Mouse (Mus musculus) midbrain, embryonic 11.5 days (tissue): ENCODE results near the gene Rsph14. TPM values are rescaled to one million over a fixed set of nuclear protein-coding genes. Genes with fewer than 3 reads are reported as not detected.

ENCODE experiments used
- ATAC-seq: fragments of 200-750 bp; cut with Nextera tagmentation; 2 replicates; pipeline ENCODE4 v1.8.0; 2017; ENCODE audit warnings: moderate TSS enrichment, moderate library complexity; ENCODE audit not compliant: low FRiP score
- DNase-seq: peaks from one replicate; pipeline ENCODE4 v3.0.0; 2015; ENCODE audit warnings: low spot score; ENCODE audit errors: missing footprints
- H3K27ac ChIP-seq: fragments of 300-500 bp; sonication (generic); 2 replicates; pipeline ENCODE4 v1.5.1; 2014; ENCODE audit warnings: low read depth, low read length
- H3K27me3 ChIP-seq: fragments of 300-500 bp; sonication (generic); 2 replicates; pipeline ENCODE4 v1.6.1; 2014; ENCODE audit warnings: mild to moderate bottlenecking, low read length, moderate library complexity, mixed read lengths; ENCODE audit not compliant: control insufficient read depth, insufficient read depth
- H3K36me3 ChIP-seq: fragments of 300-500 bp; sonication (generic); 2 replicates; pipeline ENCODE4 v1.6.1; 2014; ENCODE audit warnings: mild to moderate bottlenecking, low read length, moderate library complexity, mixed read lengths; ENCODE audit not compliant: control insufficient read depth, insufficient read depth
- H3K4me1 ChIP-seq: fragments of 300-500 bp; sonication (generic); 2 replicates; pipeline ENCODE4 v1.6.1; 2014; ENCODE audit warnings: low read length; ENCODE audit not compliant: control insufficient read depth, insufficient read depth
- H3K4me2 ChIP-seq: fragments of 300-500 bp; sonication (generic); 2 replicates; pipeline ENCODE4 v1.6.1; 2014; ENCODE audit warnings: mild to moderate bottlenecking, moderate library complexity
- H3K4me3 ChIP-seq: fragments of 300-500 bp; sonication (generic); 2 replicates; pipeline ENCODE4 v1.5.1; 2014; ENCODE audit warnings: low read depth, low read length
- H3K9ac ChIP-seq: fragments of 300-500 bp; sonication (generic); 2 replicates; pipeline ENCODE4 v1.6.1; 2014; ENCODE audit warnings: low read length
- H3K9me3 ChIP-seq: fragments of 300-500 bp; sonication (generic); 2 replicates; pipeline ENCODE4 v1.6.1; 2016; ENCODE audit warnings: low read length; ENCODE audit not compliant: control insufficient read depth
- WGBS: fragments of 180-500 bp; shearing (Covaris S2); extraction: QIAGEN DNeasy Blood & Tissue Kit; methylation state at CpG from one replicate; pipeline ENCODE4 v1.1.7; 2014; 5-methylcytosine and 5-hydroxymethylcytosine counted together
- polyA plus RNA-seq: library from polyadenylated mRNA; unstranded; fragments of >200 nt; fragmentation: Nextera tagmentation; extraction: Ambion mirVana; gene quantifications from 2 replicates; pipeline ENCODE4 v1.2.1, GENCODE M21; 2014

Rsph14 gene
- polyA plus RNA-seq, 1 experiment from 2014 or later, result not detected

DNA sequence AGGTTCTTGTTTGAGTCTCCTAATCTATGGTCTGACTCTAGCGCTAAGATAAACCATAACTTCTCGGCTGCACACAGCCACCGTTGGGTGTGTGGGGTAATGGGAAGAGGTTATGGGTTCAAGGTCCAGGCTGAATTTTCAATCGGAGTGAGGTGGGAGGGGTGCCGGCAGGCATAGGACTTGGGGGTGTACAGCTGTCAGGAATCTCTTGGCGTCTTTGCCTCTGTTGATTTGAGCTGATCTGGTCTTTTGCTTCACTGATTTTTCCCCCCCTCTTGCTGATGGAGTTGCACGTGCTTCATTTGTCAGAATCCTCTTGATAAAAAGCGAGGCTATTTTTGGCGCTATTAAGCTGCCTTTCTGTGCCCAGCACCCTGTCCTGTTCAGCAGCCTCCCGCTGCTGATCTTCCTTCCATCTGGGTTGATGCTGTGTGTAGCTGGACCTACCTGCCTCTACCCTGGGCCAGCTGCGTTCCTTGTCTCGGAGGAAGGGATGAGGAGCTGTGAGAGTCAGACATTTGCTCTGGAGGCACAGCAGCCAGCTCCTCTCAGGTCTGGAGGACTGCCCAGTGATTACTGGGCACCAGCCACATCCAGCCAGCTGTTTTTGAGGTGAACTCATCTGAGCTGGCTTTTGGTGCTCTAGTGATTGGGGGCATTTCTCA lies 31.0 kb upstream of the Rsph14 start:
- Histone ChIP-seq H3K4me1 (peaks cover 38% of the 10 kb centered on the region), H3K4me2 (peak overlapping the region; percentile 31), H3K9ac (no peak overlapping the region), H3K27ac (no peak overlapping the region), H3K9me3 (no peaks in the 10 kb centered on the region), H3K27me3 (peaks cover 5% of the 10 kb centered on the region; the same call in 1 of the 2 replicates), H3K4me3 (peak overlapping the region; percentile 2), H3K36me3 (no peaks in the 10 kb centered on the region)
- WGBS, result 71% methylated on average over 12 of the region's 12 CpGs
- ATAC-seq, result no peak
- DNase-seq, result peak; percentile 84

DNA sequence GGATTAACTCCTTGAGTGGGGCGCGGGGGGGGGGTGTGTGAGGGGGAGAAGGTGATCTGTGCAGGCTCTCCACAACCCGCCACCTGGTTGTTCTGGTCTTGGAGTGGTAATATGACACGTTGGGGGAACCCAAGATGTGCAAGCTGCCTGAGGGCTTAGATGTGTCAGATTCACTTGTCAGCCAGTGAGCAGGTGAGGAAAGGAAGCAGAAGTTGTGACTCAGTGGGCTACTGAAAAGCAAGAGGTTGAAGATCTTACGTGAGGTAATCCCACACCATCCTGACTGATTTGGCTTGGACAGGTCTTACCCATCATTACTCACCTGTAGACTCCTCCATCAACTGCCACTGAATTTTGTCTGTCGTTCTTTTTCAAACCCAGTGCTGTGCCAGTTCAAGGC lies 30.2 kb upstream of the Rsph14 start:
- ATAC-seq (no peak), DNase-seq (peak; percentile 79)
- H3K4me1 ChIP-seq, result peaks cover 38% of the 10 kb centered on the region
- H3K27ac ChIP-seq, result no peak overlapping the region
- H3K9me3 ChIP-seq, result no peaks in the 10 kb centered on the region
- H3K27me3 ChIP-seq, result peaks cover 5% of the 10 kb centered on the region; the same call in 1 of the 2 replicates
- H3K4me2 ChIP-seq, result peak overlapping the region; percentile 81
- no peak overlapping the region for H3K9ac ChIP-seq
- peak overlapping the region; percentile 93 for H3K4me3 ChIP-seq
- WGBS, result 46% methylated on average over 6 of the region's 6 CpGs
- H3K36me3 ChIP-seq, result no peaks in the 10 kb centered on the region

DNA sequence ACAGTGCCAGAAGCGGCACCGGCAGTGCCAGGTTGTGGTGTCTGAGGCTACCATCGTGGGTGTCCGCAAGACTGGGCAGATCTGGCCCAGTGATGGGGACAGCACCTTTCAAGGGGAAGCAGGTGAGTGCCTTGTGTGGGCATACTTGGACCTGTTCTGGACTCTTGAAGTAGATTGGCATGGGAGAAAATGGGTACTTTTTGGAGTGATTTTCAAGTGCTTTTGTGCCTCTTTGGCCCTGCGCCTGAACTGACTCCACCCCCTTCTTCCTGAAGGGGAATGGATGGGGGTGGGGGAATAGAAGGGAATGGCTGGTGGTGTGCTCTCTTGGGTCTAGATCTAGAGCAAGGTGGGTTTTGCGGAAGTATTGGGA lies 29.8 kb upstream of the Rsph14 start:
- DNase-seq, result peak; percentile 93

DNA sequence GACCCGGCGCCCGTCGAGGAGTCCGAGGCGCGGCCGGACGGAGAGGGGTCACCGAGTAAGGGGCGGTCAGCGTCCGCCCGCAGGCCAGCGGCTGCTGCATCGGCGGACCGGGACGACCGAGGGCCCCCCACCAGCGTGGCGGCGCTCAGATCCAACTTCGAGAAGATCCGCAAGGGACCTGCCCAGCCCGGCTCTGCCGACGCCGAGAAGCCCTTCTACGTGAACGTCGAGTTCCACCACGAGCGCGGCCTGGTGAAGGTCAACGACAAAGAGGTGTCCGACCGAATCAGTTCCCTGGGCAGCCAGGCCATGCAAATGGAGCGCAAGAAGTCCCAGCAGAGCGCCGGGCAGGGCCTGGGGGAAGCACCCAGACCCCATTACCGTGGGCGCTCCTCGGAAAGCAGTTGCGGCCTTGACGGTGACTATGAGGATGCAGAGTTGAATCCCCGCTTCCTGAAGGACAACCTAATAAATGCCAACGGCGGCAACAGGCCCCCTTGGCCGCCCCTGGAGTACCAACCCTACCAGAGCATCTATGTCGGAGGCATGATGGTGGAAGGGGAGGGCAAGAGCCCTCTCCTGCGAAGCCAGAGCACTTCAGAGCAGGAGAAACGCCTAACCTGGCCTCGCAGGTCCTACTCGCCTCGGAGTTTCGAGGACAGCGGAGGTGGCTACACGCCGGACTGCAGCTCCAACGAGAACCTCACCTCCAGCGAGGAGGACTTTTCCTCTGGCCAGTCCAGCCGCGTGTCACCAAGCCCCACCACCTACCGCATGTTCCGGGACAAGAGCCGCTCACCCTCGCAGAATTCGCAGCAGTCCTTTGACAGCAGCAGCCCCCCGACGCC lies 29.2 kb upstream of the Rsph14 start:
- Histone ChIP-seq H3K27ac (no peak overlapping the region), H3K4me1 (peaks cover 38% of the 10 kb centered on the region), H3K9ac (peak overlapping the region; percentile 83), H3K9me3 (no peaks in the 10 kb centered on the region), H3K36me3 (no peaks in the 10 kb centered on the region), H3K4me2 (peak overlapping the region; percentile 81), H3K27me3 (peaks cover 5% of the 10 kb centered on the region; the same call in 1 of the 2 replicates), H3K4me3 (peak overlapping the region; percentile 93)
- ATAC-seq, result no peak
- peak; percentile 94 for DNase-seq
- WGBS, result 1% methylated on average over 71 of the region's 71 CpGs

More for the DNA sequence above, 29.8 kb upstream of the Rsph14 start:
- H3K9ac ChIP-seq, result peak overlapping the region; percentile 83
- no peak for ATAC-seq
- H3K27ac ChIP-seq, result no peak overlapping the region
- H3K4me2 ChIP-seq, result peak overlapping the region; percentile 81
- peaks cover 38% of the 10 kb centered on the region for H3K4me1 ChIP-seq
- H3K27me3 ChIP-seq, result peaks cover 5% of the 10 kb centered on the region; the same call in 1 of the 2 replicates
- H3K36me3 ChIP-seq, result no peaks in the 10 kb centered on the region
- H3K9me3 ChIP-seq, result no peaks in the 10 kb centered on the region
- peak overlapping the region; percentile 93 for H3K4me3 ChIP-seq
- WGBS, result 23% methylated on average over 6 of the region's 6 CpGs

DNA sequence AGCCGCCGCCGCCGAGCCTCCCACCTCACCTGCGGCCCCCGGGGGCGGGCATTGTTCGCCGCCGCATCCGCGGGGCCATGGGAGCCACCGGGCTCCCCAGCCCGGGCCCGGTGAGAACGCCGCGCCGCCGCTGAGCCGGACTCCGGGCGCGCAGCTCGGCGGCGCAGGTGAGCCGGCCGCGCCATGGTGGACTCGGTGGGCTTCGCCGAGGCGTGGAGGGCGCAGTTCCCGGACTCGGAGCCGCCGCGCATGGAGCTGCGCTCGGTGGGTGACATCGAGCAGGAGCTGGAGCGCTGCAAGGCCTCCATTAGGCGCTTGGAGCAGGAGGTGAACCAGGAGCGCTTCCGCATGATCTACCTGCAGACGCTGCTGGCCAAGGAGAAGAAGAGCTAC lies 28.5 kb upstream of the Rsph14 start:
- Histone ChIP-seq H3K27ac (peak overlapping the region; percentile 32; the same call in 1 of the 2 replicates), H3K27me3 (peaks cover 5% of the 10 kb centered on the region; the same call in 1 of the 2 replicates), H3K4me3 (peak overlapping the region; percentile 93), H3K36me3 (no peaks in the 10 kb centered on the region), H3K4me2 (peak overlapping the region; percentile 81), H3K4me1 (peaks cover 45% of the 10 kb centered on the region), H3K9me3 (no peaks in the 10 kb centered on the region), H3K9ac (peak overlapping the region; percentile 83)
- 0% methylated on average over 45 of the region's 48 CpGs for WGBS
- peak; percentile 93 for DNase-seq
- ATAC-seq, result peak; percentile 41

DNA sequence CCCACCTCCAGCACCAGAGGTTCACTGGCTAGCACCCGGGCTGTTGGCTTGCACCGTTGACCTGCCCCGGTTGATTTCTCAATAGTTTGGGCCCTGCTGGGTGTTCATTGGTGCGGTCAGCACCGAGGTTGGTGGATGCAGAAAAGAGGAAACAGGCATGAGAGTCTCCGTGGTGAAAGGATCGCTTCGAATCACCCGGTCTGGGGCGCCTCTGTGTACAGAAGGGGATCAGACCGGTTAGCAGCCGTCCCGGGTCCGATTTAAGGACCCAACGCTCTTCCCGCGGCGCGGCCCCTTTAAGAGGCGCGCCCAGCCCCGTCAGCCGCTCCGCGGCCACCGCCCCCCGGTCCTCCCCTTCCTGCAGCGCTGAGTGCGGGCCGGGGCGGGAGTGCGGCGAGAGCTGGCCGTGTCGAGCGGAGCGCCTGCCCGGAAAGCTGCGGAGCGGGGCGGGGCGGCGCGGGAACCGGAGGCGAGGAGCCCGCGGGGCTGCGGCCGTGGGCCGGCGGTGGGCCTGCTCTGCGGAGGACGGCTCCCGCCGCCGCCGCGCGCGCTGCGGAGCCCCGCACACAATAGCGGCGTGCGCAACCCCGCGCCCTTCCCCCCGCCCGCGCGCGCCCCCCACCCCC lies 27.9 kb upstream of the Rsph14 start, which contains the start of gene Bcr:
Bcr (plus strand) TSS at position 376 of the 626 bp plus-strand sequence.
- peak; percentile 85 for ATAC-seq
- H3K4me1 ChIP-seq, result peaks cover 43% of the 10 kb centered on the region
- peak within 1 kb of the TSS; percentile 93 for H3K4me3 ChIP-seq
- under 1% methylated on average over 38 of the region's 73 CpGs for WGBS
- peak within 1 kb of the TSS; percentile 83 for H3K9ac ChIP-seq
- peak; percentile 95 for DNase-seq
- peak within 1 kb of the TSS; percentile 32; the same call in 1 of the 2 replicates for H3K27ac ChIP-seq
- peak within 1 kb of the TSS; percentile 81 for H3K4me2 ChIP-seq
- no peaks in the 10 kb centered on the region for H3K36me3 ChIP-seq
- H3K9me3 ChIP-seq, result no peaks in the 10 kb centered on the region
- H3K27me3 ChIP-seq, result peaks cover 5% of the 10 kb centered on the region; the same call in 1 of the 2 replicates

DNA sequence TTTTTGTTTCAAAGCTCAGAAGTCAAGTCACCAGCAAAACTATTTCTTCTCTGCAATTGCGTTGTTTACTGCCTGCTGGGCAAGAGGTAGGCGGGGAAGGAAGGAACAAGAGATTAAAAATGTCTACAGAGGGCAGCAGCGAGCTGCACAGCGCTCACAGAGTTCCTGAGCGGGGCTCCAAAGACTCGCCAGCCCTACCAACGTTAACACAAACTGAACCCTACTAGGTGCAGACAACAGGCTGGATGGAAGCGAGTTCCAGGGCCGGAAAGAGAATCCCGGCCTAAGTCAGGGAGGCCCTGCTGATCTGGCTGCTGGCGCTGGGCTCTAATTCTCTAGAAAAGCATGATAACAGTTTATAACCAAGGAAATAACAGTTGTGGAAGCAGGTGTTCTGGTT lies 27.0 kb upstream of the Rsph14 start:
- peaks cover 43% of the 10 kb centered on the region for H3K4me1 ChIP-seq
- H3K4me2 ChIP-seq, result peak overlapping the region; percentile 81
- no peak overlapping the region for H3K27ac ChIP-seq
- ATAC-seq, result peak; percentile 17; the same call in 1 of the 2 replicates
- H3K36me3 ChIP-seq, result no peaks in the 10 kb centered on the region
- H3K9me3 ChIP-seq, result no peaks in the 10 kb centered on the region
- H3K9ac ChIP-seq, result no peak overlapping the region
- no peak overlapping the region for H3K4me3 ChIP-seq
- 1% methylated on average over 11 of the region's 11 CpGs for WGBS
- peaks cover 5% of the 10 kb centered on the region; the same call in 1 of the 2 replicates for H3K27me3 ChIP-seq
- DNase-seq, result peak; percentile 94

DNA sequence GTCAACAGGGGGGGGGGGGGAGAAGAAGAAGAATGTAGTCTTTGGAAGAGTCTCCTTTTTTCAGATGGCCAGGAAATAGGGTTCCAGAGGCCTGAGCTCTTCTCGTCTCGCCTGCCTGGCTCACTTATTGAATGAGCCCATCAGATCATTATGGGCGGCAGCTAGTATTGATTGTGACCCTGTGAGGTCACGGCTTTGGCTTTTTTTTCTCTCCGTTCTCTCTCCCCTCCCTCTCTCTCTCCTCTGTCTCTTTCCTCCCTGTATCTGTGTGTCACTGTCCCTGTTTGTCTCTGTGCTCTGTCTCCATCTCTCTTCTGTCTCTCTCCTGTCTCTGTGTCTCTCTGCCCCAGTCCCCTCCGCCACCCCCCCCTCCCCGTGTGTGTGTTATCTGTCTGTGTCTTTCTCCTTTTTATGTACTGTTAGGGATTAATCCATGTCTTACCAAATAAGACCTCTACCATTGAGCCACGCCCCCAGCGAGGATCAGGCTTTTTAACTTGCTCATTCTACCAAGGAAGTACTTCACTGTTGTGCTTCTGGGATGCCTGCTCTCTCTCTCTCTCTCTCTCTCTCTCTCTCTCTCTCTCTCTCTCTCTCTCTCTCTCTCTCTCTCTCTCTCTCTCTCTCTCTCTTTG lies 26.5 kb upstream of the Rsph14 start:
- H3K27me3 ChIP-seq, result peaks cover 5% of the 10 kb centered on the region; the same call in 1 of the 2 replicates
- H3K4me1 ChIP-seq, result peaks cover 43% of the 10 kb centered on the region
- H3K4me2 ChIP-seq, result peak overlapping the region; percentile 81; the same call in 1 of the 2 replicates
- 9% methylated on average over 9 of the region's 9 CpGs for WGBS
- DNase-seq (peak; percentile 90), ATAC-seq (peak; percentile 8; the same call in 1 of the 2 replicates)
- H3K9me3 ChIP-seq, result no peaks in the 10 kb centered on the region
- H3K27ac ChIP-seq, result no peak overlapping the region
- no peaks in the 10 kb centered on the region for H3K36me3 ChIP-seq
- no peak overlapping the region for H3K9ac ChIP-seq
- H3K4me3 ChIP-seq, result no peak overlapping the region
